Mouse (Mus musculus) embryo, embryonic 11 days (tissue): ENCODE results near the gene Sept9.
"Not testable (repeated sequence)": the region's sequence is repeated elsewhere in the genome, so short reads cannot be mapped to it uniquely, and the experiment has no call there.

Experiments
- DNase-seq: peaks from one replicate; pipeline ENCODE4 v3.0.0-alpha.2; 2015

The Sept9 gene

GRCm38 (mm10) chr11:117316441-117317331, 117.2 kb downstream of the Sept9 start:
- DNase-seq: peak; percentile 66

GRCm38 (mm10) chr11:117317429-117318101, 118.1 kb downstream of the Sept9 start:
- peak; percentile 65 for DNase-seq

- peak; percentile 69 for DNase-seq
Observed at GRCm38 (mm10) chr11:117318202-117318601, 118.7 kb downstream of the Sept9 start.

- DNase-seq: peak; percentile 53
Observed at GRCm38 (mm10) chr11:117318731-117319542, 119.5 kb downstream of the Sept9 start.

GRCm38 (mm10) chr11:117319543-117320335, 120.3 kb downstream of the Sept9 start:
- DNase-seq: peak; percentile 82

- no peak for DNase-seq
Observed at GRCm38 (mm10) chr11:117320482-117320881, 121.0 kb downstream of the Sept9 start.

- DNase-seq: peak; percentile 69
Observed at GRCm38 (mm10) chr11:117321311-117321971, 122.0 kb downstream of the Sept9 start.

- DNase-seq: no peak
Observed at GRCm38 (mm10) chr11:117322311-117322710, 122.8 kb downstream of the Sept9 start.

GRCm38 (mm10) chr11:117322730-117323579, 123.5 kb downstream of the Sept9 start:
- DNase-seq: no peak

GRCm38 (mm10) chr11:117323976-117324574, 124.6 kb downstream of the Sept9 start:
- DNase-seq: no peak

- not testable (repeated sequence) for DNase-seq
Observed at GRCm38 (mm10) chr11:117324718-117325117, 125.3 kb downstream of the Sept9 start.

GRCm38 (mm10) chr11:117325131-117325467, 125.6 kb downstream of the Sept9 start:
- DNase-seq: no peak

GRCm38 (mm10) chr11:117325468-117326139, 126.1 kb downstream of the Sept9 start:
- DNase-seq: peak; percentile 57

GRCm38 (mm10) chr11:117326140-117326725, 126.8 kb downstream of the Sept9 start:
- DNase-seq: no peak

GRCm38 (mm10) chr11:117326867-117327600, 127.6 kb downstream of the Sept9 start:
- DNase-seq: no peak

GRCm38 (mm10) chr11:117327633-117328032, 128.2 kb downstream of the Sept9 start:
- no peak for DNase-seq

- no peak for DNase-seq
Observed at GRCm38 (mm10) chr11:117330076-117330950, 130.9 kb downstream of the Sept9 start.

- DNase-seq: no peak
Observed at GRCm38 (mm10) chr11:117330951-117331254, 131.4 kb downstream of the Sept9 start.
